Mouse (Mus musculus): ENCODE data around the gene Btbd9. TPM values are rescaled to one million over a fixed set of nuclear protein-coding genes. Genes with fewer than 3 reads are reported as not detected.

The Btbd9 gene
- polyA plus RNA-seq, 1 experiment from 2014 or later = 52.5 TPM

GRCm38 (mm10) chr17:30272769-30273168, 303.5 kb downstream of the Btbd9 start:
- no peak overlapping the region for H3K4me3 ChIP-seq (ENCODE audit: low read length)
- no peaks in the 10 kb centered on the region for H3K4me1 ChIP-seq (ENCODE audit: control insufficient read depth, insufficient read depth, low read length)
- H3K36me3 ChIP-seq (ENCODE audit: control insufficient read depth, insufficient read depth, low read length) = no peaks in the 10 kb centered on the region
- 87% methylated on average over 6 of the region's 6 CpGs for WGBS
- no peaks in the 10 kb centered on the region for H3K27me3 ChIP-seq (ENCODE audit: control insufficient read depth, insufficient read depth, low read length)
- H3K9ac ChIP-seq (ENCODE audit: low read depth, low read length) = no peak overlapping the region
- ATAC-seq (ENCODE audit: low FRiP score, low TSS enrichment) = no peak
- no peak overlapping the region for H3K4me2 ChIP-seq (replicated peaks; ENCODE audit: low read depth, low read length)
- H3K9me3 ChIP-seq (ENCODE audit: control insufficient read depth, low read length) = no peaks in the 10 kb centered on the region
- H3K27ac ChIP-seq (ENCODE audit: low read depth, low read length) = no peak overlapping the region

DNA sequence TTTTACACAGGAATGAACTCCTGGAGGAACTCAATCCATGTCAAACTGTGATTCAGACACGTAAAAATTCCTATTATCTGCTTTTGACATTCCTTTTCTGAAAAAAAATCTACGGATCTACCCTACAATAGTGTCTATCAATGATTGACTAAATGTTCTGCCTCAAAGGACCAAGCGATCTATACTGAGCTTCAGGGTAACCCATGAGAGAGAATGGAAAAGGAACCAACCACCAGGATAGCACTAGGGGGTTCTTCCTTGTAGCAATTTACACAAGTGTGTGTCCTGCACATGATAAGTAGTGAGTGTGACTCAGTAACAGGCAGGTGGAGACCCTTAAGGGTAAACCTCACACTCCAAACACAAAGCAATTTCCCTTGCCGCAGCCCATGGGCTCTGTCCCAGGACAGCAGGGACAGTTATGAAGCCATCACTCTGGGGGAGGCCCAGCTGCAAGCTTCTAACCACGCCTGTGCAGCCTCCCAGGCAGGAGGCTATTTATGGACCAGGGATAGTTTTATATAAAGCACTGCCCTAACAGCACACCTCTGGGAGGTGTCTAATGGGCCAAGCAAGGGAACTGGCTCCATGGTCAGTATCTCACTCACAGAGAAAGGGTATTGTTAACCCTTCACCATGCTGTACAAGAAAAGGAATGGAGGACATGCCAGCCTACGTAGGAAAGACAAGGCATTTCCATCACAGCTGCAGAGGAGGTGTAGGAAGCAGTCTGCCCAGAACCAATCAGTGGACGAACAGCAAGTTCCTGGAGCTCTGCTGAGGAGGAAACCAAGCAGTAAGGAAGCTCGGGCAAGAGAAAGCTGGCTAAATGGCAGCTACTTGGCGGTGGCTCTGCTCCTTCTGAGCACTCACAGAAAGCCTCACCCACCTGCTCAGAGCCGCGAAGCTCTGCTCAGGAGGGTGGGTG, 306.9 kb downstream of the Btbd9 start:
- WGBS = 75% methylated on average over 11 of the region's 11 CpGs
- Histone ChIP-seq H3K36me3 (ENCODE audit: control insufficient read depth, insufficient read depth, low read length) (no peaks in the 10 kb centered on the region), H3K9me3 (ENCODE audit: control insufficient read depth, low read length) (no peaks in the 10 kb centered on the region), H3K4me3 (ENCODE audit: low read length) (no peak overlapping the region), H3K27ac (ENCODE audit: low read depth, low read length) (no peak overlapping the region), H3K4me2 (replicated peaks; ENCODE audit: low read depth, low read length) (no peak overlapping the region), H3K9ac (ENCODE audit: low read depth, low read length) (no peak overlapping the region), H3K27me3 (ENCODE audit: control insufficient read depth, insufficient read depth, low read length) (no peaks in the 10 kb centered on the region), H3K4me1 (ENCODE audit: control insufficient read depth, insufficient read depth, low read length) (no peaks in the 10 kb centered on the region)
- ATAC-seq (ENCODE audit: low FRiP score, low TSS enrichment) = no peak; the same call in 1 of the 2 replicates

DNA sequence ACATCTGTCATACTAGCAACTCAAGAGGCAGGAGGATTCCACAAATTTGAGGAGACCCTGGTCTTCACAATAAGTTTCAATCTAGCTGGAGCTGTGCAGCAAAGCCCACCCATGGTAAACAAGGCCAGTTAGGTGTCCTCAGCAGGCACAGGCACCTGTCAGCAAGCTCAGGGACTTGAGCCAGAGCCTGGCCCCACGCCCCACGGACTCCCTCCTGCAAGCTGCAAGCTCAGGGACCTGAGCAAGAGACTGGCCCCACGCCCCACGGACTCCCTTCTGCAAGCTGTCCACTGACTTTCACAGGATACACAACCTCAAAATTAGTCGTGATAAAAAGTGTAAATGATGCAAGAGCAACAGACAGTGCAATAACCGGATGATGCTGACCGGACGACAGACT, 307.8 kb downstream of the Btbd9 start:
- WGBS = 85% methylated on average over 8 of the region's 8 CpGs
- Histone ChIP-seq H3K4me2 (replicated peaks; ENCODE audit: low read depth, low read length) (no peak overlapping the region), H3K36me3 (ENCODE audit: control insufficient read depth, insufficient read depth, low read length) (no peaks in the 10 kb centered on the region), H3K4me1 (ENCODE audit: control insufficient read depth, insufficient read depth, low read length) (no peaks in the 10 kb centered on the region), H3K4me3 (ENCODE audit: low read length) (no peak overlapping the region), H3K27ac (ENCODE audit: low read depth, low read length) (no peak overlapping the region), H3K9ac (ENCODE audit: low read depth, low read length) (no peak overlapping the region), H3K9me3 (ENCODE audit: control insufficient read depth, low read length) (no peaks in the 10 kb centered on the region), H3K27me3 (ENCODE audit: control insufficient read depth, insufficient read depth, low read length) (no peaks in the 10 kb centered on the region)
- no peak for ATAC-seq (ENCODE audit: low FRiP score, low TSS enrichment)

DNA sequence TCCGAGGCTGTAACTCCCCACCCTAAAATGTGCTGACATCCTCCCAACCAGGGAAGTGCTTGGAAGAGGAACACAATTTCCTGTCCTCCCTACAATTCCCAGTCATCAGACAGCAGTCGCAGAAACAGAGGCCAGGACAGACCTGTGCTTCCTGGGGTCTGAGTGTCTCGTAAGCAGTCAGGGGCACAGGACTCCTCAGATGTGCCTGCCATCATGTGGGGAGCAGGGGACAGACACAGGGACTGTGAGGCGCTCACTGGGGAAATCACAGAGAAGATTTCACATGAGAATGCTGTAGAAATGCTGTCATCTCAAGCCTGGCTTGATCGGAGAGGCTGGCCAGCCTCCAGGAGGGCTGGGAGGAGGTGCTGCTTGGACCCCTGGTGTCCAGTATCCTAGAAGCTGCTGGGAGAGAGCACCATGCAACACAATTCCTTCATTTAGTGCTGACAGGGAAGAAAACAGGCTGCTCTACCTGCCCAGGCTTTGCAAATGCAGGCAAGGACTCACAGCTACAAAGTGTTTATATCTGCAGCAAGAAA, 308.8 kb downstream of the Btbd9 start:
- WGBS = 66% methylated on average over 5 of the region's 5 CpGs
- H3K9me3 ChIP-seq (ENCODE audit: control insufficient read depth, low read length) = no peaks in the 10 kb centered on the region
- ATAC-seq (ENCODE audit: low FRiP score, low TSS enrichment) = no peak
- no peak overlapping the region for H3K27ac ChIP-seq (ENCODE audit: low read depth, low read length)
- peaks cover 3% of the 10 kb centered on the region; the same call in 1 of the 2 replicates for H3K4me1 ChIP-seq (ENCODE audit: control insufficient read depth, insufficient read depth, low read length)
- H3K9ac ChIP-seq (ENCODE audit: low read depth, low read length) = no peak overlapping the region
- H3K27me3 ChIP-seq (ENCODE audit: control insufficient read depth, insufficient read depth, low read length) = no peaks in the 10 kb centered on the region
- no peak overlapping the region for H3K4me3 ChIP-seq (ENCODE audit: low read length)
- no peaks in the 10 kb centered on the region for H3K36me3 ChIP-seq (ENCODE audit: control insufficient read depth, insufficient read depth, low read length)
- H3K4me2 ChIP-seq (replicated peaks; ENCODE audit: low read depth, low read length) = no peak overlapping the region

DNA sequence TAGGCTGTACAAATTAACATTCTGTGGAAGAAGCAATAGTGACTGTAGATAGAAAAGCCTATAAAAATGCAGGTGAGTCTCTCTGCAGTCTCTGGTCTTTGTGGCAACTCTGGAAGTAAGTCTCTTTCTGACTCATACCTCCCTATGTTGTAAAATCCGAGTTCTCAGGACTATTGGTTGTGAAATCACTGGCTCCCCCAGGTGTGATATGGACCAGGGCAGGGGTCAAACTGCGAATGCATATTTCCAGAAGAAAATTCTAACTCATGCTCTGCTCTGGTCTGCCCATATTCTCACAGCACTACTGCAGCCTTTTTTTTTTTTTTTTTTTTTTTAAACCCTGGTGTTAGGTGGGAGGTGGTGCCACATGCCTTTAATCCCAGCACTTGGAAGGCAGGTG, 312.8 kb downstream of the Btbd9 start:
- Histone ChIP-seq H3K4me2 (replicated peaks; ENCODE audit: low read depth, low read length) (no peak overlapping the region), H3K9ac (ENCODE audit: low read depth, low read length) (no peak overlapping the region), H3K36me3 (ENCODE audit: control insufficient read depth, insufficient read depth, low read length) (no peaks in the 10 kb centered on the region), H3K27me3 (ENCODE audit: control insufficient read depth, insufficient read depth, low read length) (no peaks in the 10 kb centered on the region), H3K9me3 (ENCODE audit: control insufficient read depth, low read length) (no peaks in the 10 kb centered on the region), H3K4me1 (ENCODE audit: control insufficient read depth, insufficient read depth, low read length) (peaks cover 21% of the 10 kb centered on the region), H3K27ac (ENCODE audit: low read depth, low read length) (no peak overlapping the region), H3K4me3 (ENCODE audit: low read length) (no peak overlapping the region)
- no peak for ATAC-seq (ENCODE audit: low FRiP score, low TSS enrichment)
- WGBS = 82% methylated on average over 2 of the region's 2 CpGs

- Histone ChIP-seq H3K9me3 (ENCODE audit: control insufficient read depth, low read length) (no peaks in the 10 kb centered on the region), H3K36me3 (ENCODE audit: control insufficient read depth, insufficient read depth, low read length) (no peaks in the 10 kb centered on the region), H3K27ac (ENCODE audit: low read depth, low read length) (no peak overlapping the region), H3K4me1 (ENCODE audit: control insufficient read depth, insufficient read depth, low read length) (peaks cover 21% of the 10 kb centered on the region), H3K27me3 (ENCODE audit: control insufficient read depth, insufficient read depth, low read length) (no peaks in the 10 kb centered on the region), H3K9ac (ENCODE audit: low read depth, low read length) (no peak overlapping the region), H3K4me2 (replicated peaks; ENCODE audit: low read depth, low read length) (no peak overlapping the region), H3K4me3 (ENCODE audit: low read length) (no peak overlapping the region)
- no peak for ATAC-seq (ENCODE audit: low FRiP score, low TSS enrichment)
- 55% methylated on average over 6 of the region's 6 CpGs for WGBS
Observed at GRCm38 (mm10) chr17:30262943-30263342, 313.3 kb downstream of the Btbd9 start.

GRCm38 (mm10) chr17:30262440-30262839, 313.8 kb downstream of the Btbd9 start:
- Histone ChIP-seq H3K4me1 (ENCODE audit: control insufficient read depth, insufficient read depth, low read length) (peaks cover 21% of the 10 kb centered on the region), H3K9me3 (ENCODE audit: control insufficient read depth, low read length) (no peaks in the 10 kb centered on the region), H3K4me3 (ENCODE audit: low read length) (no peak overlapping the region), H3K4me2 (replicated peaks; ENCODE audit: low read depth, low read length) (no peak overlapping the region), H3K27me3 (ENCODE audit: control insufficient read depth, insufficient read depth, low read length) (no peaks in the 10 kb centered on the region), H3K9ac (ENCODE audit: low read depth, low read length) (no peak overlapping the region), H3K36me3 (ENCODE audit: control insufficient read depth, insufficient read depth, low read length) (no peaks in the 10 kb centered on the region), H3K27ac (ENCODE audit: low read depth, low read length) (no peak overlapping the region)
- WGBS = 60% methylated on average over 4 of the region's 4 CpGs
- ATAC-seq (ENCODE audit: low FRiP score, low TSS enrichment) = no peak

DNA sequence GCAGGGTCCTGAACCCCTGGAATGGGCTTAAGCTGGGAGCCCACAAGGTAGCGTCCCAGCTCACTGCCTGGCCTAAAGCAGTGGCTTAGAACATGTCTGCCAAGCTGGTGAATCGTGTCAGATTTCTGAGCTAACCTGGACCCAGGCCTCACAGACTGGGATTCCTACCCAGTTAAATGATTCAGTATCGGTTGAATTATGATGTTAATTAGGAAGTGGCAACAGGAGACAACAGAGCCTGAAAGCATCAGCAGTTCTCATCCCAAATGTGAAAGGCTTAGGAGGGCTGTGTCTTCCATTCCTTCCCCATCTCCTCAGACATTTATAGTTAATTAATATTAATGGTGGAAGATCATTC, 314.3 kb downstream of the Btbd9 start:
- Histone ChIP-seq H3K9ac (ENCODE audit: low read depth, low read length) (no peak overlapping the region), H3K4me1 (ENCODE audit: control insufficient read depth, insufficient read depth, low read length) (peaks cover 21% of the 10 kb centered on the region), H3K36me3 (ENCODE audit: control insufficient read depth, insufficient read depth, low read length) (no peaks in the 10 kb centered on the region), H3K4me3 (ENCODE audit: low read length) (no peak overlapping the region), H3K27me3 (ENCODE audit: control insufficient read depth, insufficient read depth, low read length) (no peaks in the 10 kb centered on the region), H3K27ac (ENCODE audit: low read depth, low read length) (no peak overlapping the region), H3K4me2 (replicated peaks; ENCODE audit: low read depth, low read length) (no peak overlapping the region), H3K9me3 (ENCODE audit: control insufficient read depth, low read length) (no peaks in the 10 kb centered on the region)
- 53% methylated on average over 3 of the region's 3 CpGs for WGBS
- no peak for ATAC-seq (ENCODE audit: low FRiP score, low TSS enrichment)

GRCm38 (mm10) chr17:30261307-30261982, 314.8 kb downstream of the Btbd9 start:
- WGBS = 48% methylated on average over 10 of the region's 10 CpGs
- Histone ChIP-seq H3K9ac (ENCODE audit: low read depth, low read length) (no peak overlapping the region), H3K4me2 (replicated peaks; ENCODE audit: low read depth, low read length) (no peak overlapping the region), H3K27ac (ENCODE audit: low read depth, low read length) (no peak overlapping the region), H3K36me3 (ENCODE audit: control insufficient read depth, insufficient read depth, low read length) (no peaks in the 10 kb centered on the region), H3K9me3 (ENCODE audit: control insufficient read depth, low read length) (no peaks in the 10 kb centered on the region), H3K27me3 (ENCODE audit: control insufficient read depth, insufficient read depth, low read length) (no peaks in the 10 kb centered on the region), H3K4me3 (ENCODE audit: low read length) (no peak overlapping the region), H3K4me1 (ENCODE audit: control insufficient read depth, insufficient read depth, low read length) (peaks cover 21% of the 10 kb centered on the region)
- ATAC-seq (ENCODE audit: low FRiP score, low TSS enrichment) = no peak

Measured in kidney, embryonic 14.5 days (tissue).